Mouse (Mus musculus): ENCODE measurements around the gene Coa3.

The Coa3 gene

DNA sequence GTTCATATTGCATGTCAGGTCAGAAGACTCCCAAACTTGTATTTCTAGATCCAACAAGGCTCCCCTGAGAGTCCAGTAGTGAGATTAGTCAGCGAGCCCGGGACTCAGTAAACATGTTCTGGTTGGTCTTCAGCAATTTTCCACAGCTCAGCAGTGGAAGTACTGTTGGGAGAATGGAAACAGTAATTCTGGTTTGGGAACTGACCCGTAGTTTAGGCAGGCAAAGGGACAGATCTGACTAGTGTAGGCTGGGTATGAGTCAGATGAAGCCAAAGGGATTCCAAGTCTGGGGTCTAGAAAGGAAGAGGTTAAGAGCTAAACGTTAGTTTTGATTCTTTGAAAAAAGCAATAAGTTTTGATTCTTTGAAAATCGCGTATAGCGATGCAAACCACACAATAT lies 26.0 kb downstream of the Coa3 start:
- DNase-seq (ENCODE audit: low read depth, low spot score), result peak; percentile 20

DNA sequence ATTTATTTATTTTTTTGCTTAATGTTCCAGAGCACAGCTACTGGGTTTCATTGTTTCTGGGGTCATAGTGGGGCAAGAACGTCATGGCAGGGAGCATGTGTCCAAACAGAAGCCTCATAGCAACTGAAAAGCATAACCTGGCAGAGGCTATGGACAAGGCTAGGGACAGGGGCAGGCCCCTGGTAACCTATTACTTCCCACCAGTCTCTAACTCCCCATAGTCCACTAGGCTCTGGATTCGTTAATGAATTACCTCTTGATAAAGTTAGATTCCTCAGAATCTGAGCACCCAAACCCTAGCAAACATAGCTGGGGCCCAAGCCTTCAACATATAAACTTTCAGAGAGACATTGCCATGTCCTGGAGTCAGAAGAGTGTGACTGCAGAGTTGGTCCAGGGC lies 27.9 kb downstream of the Coa3 start:
- no peak for DNase-seq (ENCODE audit: low read depth, low spot score)

DNA sequence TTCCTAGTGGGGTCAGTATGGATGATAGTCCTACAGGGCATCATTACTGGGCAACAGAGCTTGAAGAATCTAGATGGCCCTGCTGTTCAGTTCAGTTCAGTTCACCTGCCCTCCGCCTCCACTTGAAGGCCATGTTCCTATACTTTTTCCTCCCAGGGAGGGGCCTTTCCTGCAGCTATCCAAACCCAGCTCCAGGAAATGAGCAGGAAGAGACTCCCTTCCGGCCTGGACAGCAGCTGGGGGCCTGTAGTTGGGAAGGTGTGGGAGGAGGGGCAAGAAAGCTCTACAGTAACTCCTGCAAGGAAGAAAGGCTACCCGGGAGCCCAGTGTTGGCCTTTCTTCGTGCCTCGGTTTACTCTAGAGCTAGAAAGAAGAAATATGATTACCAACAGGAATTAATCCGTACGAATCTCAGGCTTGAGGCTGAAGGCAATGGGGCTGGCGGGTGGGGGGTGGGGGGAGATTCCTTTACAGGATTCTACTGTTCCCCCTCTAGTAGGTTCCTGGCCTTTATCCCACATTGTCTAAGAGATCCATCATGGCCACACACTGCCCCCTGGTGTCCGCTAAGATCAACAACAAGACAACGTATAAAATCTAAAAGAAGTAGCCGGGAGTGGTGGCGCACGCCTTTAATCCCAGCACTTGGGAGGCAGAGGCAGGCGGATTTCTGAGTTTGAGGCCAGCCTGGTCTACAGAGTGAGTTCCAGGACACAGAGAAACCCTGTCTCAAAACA lies 30.5 kb downstream of the Coa3 start:
- peak; percentile 87 for DNase-seq (ENCODE audit: low read depth, low spot score)

DNA sequence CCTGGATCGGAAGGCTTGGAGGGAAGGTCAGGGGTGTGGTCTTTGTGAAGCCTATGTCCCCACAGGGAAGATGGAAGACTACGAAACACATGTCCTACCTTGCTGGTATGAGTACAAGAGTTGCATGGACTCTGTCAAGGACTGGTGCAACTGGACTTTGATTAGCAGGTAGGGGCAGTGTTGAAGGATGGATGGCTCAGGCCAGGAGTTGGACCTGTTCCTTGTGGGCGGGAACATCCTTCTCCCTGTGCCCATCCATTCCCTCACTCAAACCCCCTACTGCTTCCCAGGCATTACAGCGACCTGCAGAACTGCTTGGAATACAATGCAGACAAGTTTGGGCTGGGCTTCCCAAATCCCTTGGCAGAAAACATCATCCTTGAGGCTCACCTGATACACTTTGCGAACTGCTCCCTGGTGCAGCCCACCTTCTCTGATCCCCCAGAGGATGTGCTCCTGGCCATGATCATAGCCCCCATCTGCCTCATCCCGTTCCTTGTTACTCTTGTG lies 31.3 kb downstream of the Coa3 start:
- no peak for DNase-seq (ENCODE audit: low read depth, low spot score)

DNA sequence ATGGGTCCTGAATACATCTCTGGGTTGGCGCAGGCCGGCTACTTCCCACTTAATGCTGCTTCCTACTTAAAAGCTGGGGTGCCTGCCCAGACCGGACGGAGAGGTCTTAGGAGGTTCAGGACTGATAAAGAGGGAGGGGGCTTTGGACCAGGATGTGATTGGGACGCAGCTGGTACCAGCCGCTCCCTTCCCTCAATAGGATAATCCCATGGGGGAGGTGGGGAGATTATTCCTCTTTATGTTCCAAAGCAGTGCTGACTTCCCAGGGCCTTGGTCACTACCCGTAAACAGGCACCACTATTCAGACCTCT lies 32.3 kb downstream of the Coa3 start:
- no peak for DNase-seq (ENCODE audit: low read depth, low spot score)

DNA sequence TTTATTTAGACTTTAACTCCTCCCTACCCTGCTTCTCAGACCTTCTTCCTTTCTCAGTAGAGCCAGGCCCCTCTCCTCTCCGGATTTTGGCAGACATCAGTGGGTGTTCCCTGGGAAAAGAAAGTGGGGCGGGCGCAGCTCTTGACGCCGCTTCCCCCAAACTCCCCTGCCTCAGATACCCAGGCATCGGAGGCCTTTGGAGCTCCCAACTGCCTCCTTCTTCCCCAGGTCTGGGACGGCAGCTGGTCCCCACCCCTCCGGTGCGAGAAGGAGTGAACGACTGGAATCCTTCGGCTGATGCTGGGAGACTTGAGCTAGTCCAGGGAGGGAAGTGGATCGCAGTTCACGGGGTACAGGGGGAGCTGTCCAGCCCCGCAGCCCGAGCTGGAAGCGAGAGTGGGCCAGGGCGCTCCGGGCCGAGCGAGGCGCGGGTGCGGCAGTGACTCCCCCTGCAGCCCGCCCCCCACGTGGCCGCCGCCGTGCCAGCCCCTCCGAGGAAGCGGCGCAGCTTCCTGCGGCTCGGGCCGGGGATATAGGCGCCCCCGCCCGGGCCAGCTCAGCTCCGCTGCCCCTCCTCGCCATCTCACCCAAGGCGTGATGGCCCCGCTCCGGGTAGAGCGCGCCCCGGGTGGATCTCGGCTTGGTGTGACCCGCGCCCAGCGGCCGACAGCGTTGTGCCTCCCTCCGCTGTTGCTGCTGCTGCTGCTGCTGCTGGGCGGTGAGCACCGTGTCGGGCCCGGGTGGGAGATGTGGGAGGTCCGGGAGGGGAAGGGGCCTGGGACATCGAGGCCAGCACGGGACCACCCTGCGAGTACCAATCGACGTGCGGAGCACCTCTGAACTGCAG lies 32.8 kb downstream of the Coa3 start, which contains the start of gene Ramp2:
Ramp2 (plus strand) TSS at position 174 of the 847 bp plus-strand sequence.
- DNase-seq (ENCODE audit: low read depth, low spot score), result peak; percentile 32

DNA sequence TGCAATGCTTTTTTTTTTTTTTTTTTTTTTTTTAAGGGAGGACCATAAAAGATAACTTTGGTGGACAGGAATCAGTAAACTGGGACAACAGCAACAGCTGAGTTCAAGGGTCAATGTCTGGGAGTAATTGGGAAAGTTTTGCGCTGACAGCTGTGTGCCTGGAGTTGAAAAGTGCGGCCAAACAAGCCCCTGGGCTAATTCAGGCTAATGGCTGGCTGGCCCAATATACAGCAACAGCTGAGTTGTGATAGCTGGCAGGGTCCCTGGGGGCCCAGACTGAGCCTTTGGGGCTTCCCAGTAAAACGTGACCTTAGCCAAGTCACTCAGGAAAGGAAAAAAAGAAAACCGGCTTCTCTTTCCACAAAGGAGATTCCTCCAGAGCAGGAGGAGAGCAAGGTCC lies 33.8 kb downstream of the Coa3 start:
- DNase-seq (ENCODE audit: low read depth, low spot score), result no peak

DNA sequence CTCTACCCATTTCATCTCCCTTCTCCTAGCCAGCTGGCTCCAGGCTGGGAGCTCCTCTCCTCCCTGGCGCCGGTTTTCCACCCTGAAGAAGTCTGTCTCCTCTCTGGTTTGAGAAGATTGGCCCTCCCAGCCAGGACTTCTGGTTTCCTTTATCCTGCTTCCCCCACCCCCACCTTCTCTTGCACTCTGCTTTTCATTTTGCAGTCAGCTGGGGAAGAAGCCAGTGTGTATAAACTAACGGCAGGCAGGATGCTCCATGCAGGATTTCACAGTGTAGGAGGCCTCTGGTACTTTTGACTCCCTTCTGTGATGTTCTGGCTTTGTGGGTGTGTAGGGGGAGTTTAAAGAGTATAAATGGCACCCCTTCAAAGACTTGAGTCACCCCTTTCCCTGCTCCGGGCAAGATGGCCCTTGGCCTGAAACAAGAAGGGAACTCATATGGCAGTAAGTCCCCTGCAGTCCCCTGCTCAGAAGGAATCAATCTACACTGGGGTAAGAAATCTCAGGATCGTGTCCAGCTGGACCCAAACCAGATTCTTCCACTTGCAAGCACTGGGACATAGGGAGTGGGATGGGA lies 40.8 kb downstream of the Coa3 start:
- DNase-seq (ENCODE audit: low read depth, low spot score), result no peak

DNA sequence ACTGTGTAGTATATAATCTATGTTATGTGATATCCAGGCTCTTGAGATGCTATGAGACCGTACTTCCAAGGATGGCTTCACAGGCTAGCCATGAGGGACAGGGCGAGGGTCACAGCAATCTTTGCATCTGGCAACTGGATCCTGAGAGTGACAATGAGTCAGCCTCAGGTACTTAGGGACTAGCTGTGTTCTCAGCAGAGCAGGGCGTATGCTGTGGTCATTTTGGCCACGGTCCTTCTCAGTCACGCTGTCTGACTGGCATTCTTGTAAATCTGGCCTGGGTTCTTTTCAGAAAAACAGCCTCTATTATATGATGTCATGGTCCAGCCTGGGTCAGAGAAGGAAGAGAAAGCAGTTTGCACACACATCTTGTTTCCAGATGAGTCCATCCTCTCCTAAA lies 42.1 kb downstream of the Coa3 start:
- DNase-seq (ENCODE audit: low read depth, low spot score), result no peak

DNA sequence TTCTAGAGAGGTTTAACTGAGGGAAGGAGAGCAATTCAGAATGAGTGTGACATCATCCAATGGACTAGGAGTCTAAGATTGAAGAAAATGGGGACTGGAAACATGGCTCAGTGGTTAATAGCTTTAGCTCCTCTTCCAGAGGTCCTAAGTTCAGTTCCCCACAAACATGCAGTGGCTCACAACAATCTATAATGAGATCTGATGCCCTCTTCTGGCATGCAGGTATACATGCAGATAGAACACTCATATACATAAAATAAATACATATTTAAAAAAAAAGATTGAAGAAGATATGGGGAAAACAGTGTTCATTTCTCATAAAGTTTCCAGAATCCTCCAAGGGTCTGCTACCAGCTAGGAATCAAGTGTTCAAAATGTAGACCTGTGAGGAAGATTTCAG lies 43.5 kb downstream of the Coa3 start:
- DNase-seq (ENCODE audit: low read depth, low spot score), result no peak

DNA sequence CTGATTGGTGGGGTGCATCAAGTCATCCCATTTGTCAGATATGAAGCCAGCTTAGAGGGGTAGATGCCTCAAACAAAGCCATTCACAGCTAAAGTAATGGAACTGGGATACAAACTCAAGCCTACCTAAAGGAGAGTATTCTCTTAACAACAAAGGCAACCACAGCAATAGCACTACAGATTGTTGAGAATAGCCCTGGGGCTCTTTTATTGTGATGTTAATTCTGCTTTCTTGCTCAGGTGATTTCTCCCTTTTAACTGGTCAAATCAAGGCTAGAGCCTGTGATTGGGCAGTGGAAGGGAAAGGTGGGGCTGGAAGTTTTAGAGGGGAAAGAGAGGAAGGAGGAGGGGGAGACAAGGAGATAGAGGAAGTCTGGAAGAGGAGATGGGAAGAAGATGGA lies 44.8 kb downstream of the Coa3 start:
- DNase-seq (ENCODE audit: low read depth, low spot score), result no peak

DNA sequence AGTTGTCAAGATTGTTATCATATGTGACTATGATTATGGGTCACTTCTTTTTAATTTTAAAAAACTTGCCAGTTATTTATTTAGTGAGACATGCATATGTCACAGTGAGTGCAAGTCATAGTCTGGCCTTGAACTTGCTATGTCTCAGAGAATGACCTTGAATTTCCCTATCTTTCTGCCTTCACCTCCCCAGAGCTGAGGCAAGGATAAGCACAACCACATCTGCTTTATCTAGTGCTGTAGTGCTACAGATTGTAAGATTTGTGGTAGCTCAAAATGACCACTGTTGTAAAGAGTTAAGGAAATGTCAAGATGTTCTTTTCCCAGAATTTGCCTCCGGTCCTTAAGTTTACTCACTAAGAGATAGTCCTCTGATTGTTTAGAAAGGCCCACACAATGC lies 45.7 kb downstream of the Coa3 start:
- no peak for DNase-seq (ENCODE audit: low read depth, low spot score)

DNA sequence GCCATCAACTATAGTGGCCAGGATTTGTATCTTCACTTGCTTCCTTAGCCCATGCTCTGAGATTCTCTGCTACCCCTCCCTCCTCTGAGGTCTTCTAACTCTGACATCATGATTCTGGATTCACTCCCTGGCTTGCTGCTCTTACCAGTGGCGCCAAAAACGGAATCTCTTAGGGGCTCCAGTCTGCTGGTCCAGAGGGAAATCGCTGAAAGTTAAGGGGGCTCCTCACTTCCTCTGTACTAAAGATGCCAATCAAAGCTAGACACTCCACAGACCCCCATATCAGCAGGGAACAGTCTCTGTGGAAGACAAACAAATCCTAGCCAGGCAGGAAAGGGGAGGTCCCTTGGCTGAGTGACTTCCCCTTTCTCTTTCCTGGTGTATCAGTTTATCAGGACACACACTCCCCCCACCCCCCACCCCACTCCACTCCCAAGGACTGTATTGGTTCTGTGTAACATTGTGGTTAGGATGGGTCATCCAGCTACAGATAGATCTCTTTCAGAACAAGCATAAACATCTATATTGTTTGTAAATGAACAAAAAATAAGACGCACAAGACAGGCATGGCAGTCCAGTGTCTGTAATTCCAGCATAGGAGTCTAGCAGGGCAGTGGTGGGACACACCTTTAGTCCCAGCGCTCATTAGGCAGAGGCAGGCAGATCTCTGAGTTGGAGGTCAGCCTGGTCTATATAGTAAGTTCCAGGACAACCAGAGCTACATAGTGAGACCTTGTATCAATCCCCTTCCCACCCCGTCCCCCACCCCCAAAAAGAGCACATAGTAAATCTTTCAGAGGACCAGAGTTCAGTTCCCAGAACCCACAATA lies 46.7 kb downstream of the Coa3 start:
- no peak for DNase-seq (ENCODE audit: low read depth, low spot score)

DNA sequence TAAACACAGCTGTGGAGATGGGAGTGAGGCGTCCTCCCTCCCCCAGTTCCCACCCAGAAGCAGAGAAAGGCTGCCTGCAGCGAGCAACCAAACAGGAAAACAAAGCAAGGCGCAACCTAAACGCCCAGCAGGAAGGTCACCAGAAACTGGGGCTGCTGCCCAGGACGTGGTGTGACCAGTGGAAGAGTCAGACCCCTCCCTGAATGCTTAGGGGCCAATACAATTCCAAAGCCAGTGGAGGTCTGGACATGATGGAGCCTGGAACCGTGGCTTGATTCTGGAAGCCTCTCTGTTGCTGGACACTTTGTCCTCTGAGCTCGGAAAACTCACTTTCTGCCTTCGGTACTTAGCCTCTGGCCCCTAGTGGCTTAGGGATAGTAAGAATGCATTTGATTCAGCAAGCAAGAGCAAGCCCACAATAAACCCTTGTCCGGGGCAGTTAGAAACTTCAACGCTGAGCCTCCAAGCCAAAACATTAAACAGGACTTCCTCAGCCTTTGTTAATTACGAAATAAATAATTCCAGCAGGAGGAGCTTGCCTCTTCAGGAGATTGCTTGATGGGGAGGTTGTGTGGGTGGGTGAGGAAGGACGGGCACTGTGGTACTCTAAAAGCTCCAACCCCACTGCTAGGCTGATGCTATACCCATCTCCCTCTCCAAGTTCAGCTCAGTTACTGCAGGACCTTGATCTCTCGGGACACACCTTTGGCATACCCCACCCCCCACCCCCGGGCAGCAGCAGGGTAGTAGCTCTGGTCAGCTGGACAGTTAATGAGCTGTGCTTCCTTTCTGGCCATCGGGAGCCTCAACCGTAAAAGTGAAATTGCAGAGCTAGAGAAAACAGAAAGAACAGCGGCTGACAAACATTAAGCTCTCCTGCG lies 47.7 kb downstream of the Coa3 start:
- no peak for DNase-seq (ENCODE audit: low read depth, low spot score)

DNA sequence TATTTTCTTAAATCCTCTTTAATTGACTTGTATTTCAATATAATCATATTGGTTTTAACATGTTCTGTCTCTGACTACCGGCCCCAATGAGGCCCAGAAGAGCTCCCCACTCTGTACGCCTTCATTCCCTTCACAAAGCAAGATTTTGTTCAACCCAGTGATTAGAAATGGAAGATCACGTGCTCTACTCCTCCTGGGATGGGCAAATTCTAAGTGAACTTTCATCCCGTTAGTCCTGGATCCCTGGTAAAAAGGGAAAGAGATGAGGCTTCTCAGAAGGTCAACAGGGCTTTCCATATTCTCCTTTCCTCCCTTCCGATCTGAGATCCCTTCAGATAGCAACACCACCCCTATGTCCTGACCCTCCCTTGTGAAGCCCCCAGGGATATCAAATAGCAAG lies 48.4 kb downstream of the Coa3 start:
- no peak for DNase-seq (ENCODE audit: low read depth, low spot score)

DNA sequence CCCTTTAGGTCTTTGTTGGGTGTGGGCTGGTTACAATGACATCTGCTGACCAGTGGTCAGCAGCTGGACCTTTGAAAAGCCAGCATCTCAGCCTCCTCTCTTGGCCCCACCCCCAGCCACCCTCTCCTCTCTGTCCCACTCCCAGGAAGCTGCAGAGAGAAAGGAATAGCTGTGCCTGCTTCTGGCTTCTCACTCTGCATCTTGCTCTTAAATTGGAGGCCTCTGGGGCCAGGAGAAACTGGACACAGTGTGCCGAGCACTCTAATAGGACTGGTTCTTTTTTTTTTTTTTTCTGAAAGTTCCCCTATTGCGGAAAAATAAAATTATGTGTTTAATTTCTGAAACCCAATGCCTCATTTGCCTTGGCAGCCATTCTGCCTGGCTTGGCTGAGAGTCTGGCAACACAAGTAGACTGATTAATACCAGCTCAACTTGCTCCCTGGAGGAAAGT lies 48.8 kb downstream of the Coa3 start:
- no peak for DNase-seq (ENCODE audit: low read depth, low spot score)

DNA sequence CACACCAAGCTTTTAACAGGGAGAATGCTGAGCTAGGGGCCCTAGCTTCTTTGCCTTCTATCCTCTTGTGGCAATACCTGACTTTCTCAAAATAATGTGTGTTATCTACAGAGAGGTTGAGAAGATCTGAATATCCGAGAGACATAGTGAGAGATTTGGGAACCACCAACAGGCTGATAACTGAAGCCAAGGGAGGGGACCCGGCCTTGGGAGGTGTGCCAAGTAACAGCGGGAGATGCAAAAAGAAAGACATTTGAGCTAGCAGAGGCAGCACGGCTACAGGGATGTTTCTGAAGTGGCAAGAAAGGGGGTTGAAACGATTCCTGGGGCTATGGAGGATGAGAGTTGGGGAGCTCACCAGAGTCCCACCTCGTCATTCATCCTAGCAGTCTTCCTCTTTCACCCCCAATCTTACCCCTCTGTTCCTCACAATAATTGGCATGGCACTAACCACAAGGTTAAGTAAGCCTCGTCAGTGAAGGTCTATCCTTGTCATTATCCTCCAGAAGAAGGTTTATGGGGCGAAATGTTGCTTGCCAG lies 49.5 kb downstream of the Coa3 start:
- no peak for DNase-seq (ENCODE audit: low read depth, low spot score)
